Mouse (Mus musculus) lung, adult 2 months (tissue): Measurements from ENCODE around the gene Efcab2.

ENCODE experiments used
- CTCF ChIP-seq: fragments of 200-500 bp; IDR thresholded peaks from 2 replicates; pipeline ENCODE4 v1.5.1; 2011; ENCODE audit warnings: mild to moderate bottlenecking, low read length, control low read depth; ENCODE audit not compliant: insufficient read depth
- POLR2A ChIP-seq: fragments of 200-500 bp; IDR thresholded peaks from 2 replicates; pipeline ENCODE4 v1.6.1; 2011; ENCODE audit warnings: low read depth, mild to moderate bottlenecking, control low read depth, low read length, borderline replicate concordance; ENCODE audit errors: extremely low read depth

DNA sequence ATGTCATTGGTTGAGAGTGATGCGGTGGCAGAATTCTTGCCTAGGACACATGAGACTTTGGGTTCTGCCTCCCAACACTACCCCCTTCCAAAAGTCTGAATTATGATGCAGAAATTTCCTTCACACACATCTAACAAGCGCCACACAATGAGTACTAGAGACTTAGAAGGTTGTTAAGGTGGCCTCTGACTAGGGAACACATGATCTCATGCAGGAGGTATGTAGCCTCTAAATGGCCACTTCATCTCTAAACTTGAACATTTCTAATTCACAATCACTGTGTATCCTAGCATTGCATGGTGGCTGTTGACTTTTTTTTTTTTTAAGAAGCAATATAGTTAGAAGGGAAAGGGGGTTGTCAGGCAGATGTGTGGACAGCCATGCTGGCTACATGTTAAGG is 110.0 kb downstream of the Efcab2 start:
- TF ChIP-seq CTCF (no peak), POLR2A (no peak)
